Mouse (Mus musculus): ENCODE measurements around the gene Zfp617. TPM values are rescaled to one million over a fixed set of nuclear protein-coding genes. Genes with fewer than 3 reads are reported as not detected.
A peak's percentile ranks its signal among the peaks of the same experiment; 100 is the strongest.
"Not testable (repeated sequence)": the region's sequence is repeated elsewhere in the genome, so short reads cannot be mapped to it uniquely, and the experiment has no call there.

Gene Zfp617
- total RNA-seq, 2 experiments from 2014 or later = 20.2 to 24.6 TPM

DNA sequence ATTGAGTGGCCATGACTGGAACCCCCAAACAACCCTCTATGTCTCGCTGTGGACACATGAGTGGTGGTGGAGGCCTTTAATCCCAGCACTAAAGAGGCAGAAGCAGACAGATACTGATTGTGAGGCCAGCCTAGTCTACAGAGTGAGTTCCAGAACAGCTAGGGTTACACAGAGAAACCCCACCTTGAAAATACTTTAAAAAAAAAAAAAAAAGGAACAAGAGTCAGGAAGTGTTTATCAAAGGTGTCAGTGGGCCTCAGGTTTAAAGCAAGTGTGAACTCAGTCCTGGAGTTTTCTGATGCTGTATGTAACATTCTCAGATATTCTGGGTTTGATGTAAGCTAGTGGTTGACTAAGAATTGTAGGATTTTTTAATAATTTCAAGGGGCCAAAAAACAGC, 44.1 kb downstream of the Zfp617 start:
- no peak for DNase-seq

GRCm38 (mm10) chr8:71952961-71953700, 44.7 kb downstream of the Zfp617 start:
- not testable (repeated sequence) for DNase-seq

- DNase-seq = no peak
These were observed 46.2 kb downstream of the Zfp617 start for GRCm38 (mm10) chr8:71954666-71955065.

- DNase-seq = no peak
These were observed 52.0 kb downstream of the Zfp617 start for GRCm38 (mm10) chr8:71960483-71960882.

DNA sequence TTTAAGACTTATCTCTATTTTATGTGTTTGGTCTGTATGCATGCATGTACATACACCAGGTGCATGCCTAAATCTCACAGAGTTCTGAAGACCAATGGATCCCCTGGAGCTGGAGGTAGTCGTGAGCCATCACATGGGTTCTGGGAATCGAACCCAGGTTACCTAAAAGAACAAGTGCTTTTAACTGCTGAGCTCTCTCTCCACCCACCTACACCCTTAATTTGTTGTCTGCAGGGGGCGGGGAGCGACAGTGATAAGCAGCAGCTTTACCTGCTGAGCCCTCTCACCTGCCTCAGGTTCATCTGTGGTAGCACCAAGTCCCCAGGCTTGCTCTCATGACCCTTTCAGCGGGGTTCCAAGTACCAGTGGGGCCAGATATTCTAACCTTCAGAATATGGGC, 53.4 kb downstream of the Zfp617 start:
- no peak for DNase-seq

DNA sequence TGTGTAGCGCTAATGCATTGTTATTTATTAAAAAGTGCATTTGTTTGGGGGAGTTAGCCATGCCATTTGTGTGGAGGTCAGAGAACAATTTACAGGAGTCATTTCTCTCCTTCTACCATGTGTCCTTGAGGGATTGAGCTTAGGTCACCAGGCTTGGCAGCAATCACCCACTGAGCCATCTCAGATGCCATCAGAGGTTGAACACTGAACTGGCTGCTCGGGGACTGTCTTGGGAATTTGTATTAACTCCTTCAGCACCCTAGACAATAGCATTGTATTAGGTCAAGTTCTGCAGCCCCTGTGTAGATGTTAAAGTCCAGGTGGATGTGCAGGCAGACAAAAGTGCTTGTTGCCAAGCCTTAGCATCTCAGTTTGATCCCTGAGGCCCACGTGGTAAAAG, 55.6 kb downstream of the Zfp617 start:
- DNase-seq = no peak

DNA sequence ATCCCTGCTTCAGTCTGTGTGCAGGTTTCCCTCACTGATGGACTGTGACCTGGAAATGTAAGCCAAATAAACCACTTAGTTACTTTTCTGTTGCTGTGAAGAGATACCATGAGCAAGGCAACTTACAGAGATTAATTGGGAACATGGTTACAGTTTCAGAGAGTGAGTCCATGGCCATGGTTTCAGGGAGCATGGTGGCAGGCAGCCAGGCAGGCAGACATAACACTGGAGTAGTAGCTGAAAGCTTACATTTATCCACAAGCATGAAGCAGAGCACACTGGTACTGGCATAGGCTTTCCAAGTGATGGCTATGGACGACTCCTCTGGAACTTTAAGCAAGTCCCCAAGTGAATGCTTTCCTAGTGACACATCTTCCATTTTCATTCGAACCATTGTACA, 56.7 kb downstream of the Zfp617 start:
- no peak for DNase-seq

- DNase-seq = no peak
These were observed 58.0 kb downstream of the Zfp617 start for GRCm38 (mm10) chr8:71966411-71966810.

GRCm38 (mm10) chr8:71967261-71967660, 58.8 kb downstream of the Zfp617 start:
- DNase-seq = no peak

GRCm38 (mm10) chr8:71968100-71968499, 59.7 kb downstream of the Zfp617 start:
- no peak for DNase-seq

DNA sequence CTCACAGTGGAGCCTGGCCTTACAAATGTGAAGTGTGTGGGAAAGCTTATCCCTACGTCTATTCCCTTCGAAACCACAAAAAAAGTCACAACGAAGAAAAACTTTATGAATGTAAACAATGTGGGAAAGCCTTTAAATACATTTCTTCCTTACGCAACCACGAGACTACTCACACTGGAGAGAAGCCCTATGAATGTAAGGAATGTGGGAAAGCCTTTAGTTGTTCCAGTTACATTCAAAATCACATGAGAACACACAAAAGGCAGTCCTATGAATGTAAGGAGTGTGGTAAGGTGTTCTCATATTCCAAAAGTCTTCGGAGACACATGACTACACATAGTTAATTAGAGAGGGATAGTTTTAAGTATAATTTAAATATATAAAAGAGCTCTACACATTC, 60.2 kb downstream of the Zfp617 start:
- DNase-seq = no peak

DNA sequence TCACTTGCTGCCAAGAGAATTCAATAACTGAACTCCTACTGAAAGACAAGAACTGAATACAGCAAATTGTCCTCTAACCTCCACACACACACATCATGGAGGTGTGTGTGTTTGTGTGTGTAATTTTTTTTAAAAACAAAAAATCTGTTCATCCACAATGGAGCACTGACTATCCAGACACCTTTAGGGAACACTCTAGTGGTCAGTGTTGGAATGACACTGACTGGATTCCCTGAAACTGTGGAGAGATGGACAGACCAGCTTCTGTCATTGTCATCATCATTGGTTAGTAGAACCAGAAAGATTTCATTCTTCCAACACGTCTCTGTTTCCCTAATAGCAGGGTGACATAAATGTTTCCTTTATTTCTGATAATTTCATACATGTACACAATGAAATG, 63.5 kb downstream of the Zfp617 start:
- peak; percentile 23 to 55 for DNase-seq

- no peak for DNase-seq
These were observed 65.8 kb downstream of the Zfp617 start for GRCm38 (mm10) chr8:71974211-71974610.

DNA sequence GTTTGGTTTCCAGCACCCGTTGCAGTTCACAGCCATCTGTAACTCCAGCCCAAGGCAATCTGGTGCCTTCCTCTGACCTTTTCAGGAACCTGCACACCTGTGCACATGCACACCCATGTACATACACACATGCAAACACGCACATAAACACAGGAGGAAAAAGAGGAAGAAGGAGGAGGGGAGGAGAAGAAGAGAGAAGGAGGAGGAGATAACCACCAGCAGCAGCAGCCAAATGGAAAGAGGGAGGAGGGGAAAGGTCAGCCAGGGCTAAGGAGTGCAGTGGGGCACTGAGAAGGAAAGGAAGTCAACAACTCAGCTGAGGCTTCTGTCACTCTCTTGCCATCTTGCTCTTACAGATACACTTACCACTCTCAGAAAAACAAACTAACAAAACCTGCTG, 72.6 kb downstream of the Zfp617 start:
- peak; percentile 8 to 13 for DNase-seq

- DNase-seq = no peak
These were observed 73.0 kb downstream of the Zfp617 start for GRCm38 (mm10) chr8:71981456-71981855.

Other genes with a start within 250 kb of the Zfp617 start
- gene Unc13a, start 236.9 kb upstream of the Zfp617 start, total RNA-seq (2021) = under 1 TPM; 0.55 to 0.87 TPM
- 1 to 10 TPM; 7.3 to 8.3 TPM for gene Jak3, start 232.3 kb upstream of the Zfp617 start, total RNA-seq (2021)
- 1 to 10 TPM; 1.3 to 1.6 TPM for gene Insl3, start 219.4 kb upstream of the Zfp617 start, total RNA-seq (2021)
- 1 to 10 TPM; 4.9 to 5.9 TPM for gene B3gnt3, start 206.8 kb upstream of the Zfp617 start, total RNA-seq (2021)
- 1 to 10 TPM in 1 of 2 experiments, under 1 TPM in 1; 0.79 to 2.4 TPM for gene Fcho1, start 182.9 kb upstream of the Zfp617 start, total RNA-seq (2021)
- gene Zfp709, start 26.6 kb upstream of the Zfp617 start, total RNA-seq (2021) = 1 to 10 TPM; 4.9 to 5.4 TPM
- gene Zfp882, start within 50 bp of the Zfp617 start, total RNA-seq (2021) = 1 to 10 TPM; 3.4 to 3.6 TPM
- gene Zfp961, start 42.4 kb downstream of the Zfp617 start, total RNA-seq (2021) = 1 to 10 TPM; 5.7 to 8.2 TPM
- 1 to 10 TPM in 1 of 2 experiments, under 1 TPM in 1; 0.69 to 2.7 TPM for gene Cyp4f18, start 101.0 kb downstream of the Zfp617 start, total RNA-seq (2021)
- gene Olfr372, start 132.6 kb downstream of the Zfp617 start, total RNA-seq (2021) = not detected
- gene Olfr373, start 174.5 kb downstream of the Zfp617 start, total RNA-seq (2021) = not detected
- not detected for gene Olfr374, start 198.4 kb downstream of the Zfp617 start, total RNA-seq (2021)
- 100 to 1,000 TPM in 1 of 2 experiments, 10 to 100 TPM in 1; 89.1 to 107 TPM for gene Tpm4, start 226.3 kb downstream of the Zfp617 start, total RNA-seq (2021)